25 mouse cellular contexts compared by ENCODE assay signal in genomic region chr14:8610108-8610507, GRCm38 (mm10). TPM values are rescaled to one million over a fixed set of nuclear protein-coding genes. Genes with fewer than 3 reads are reported as not detected.
DNase-seq lines count a peak whose midpoint lies in the region; ATAC-seq and TF ChIP-seq lines count a peak whose summit lies in the region.
"Had no signal": no experiment of that assay in that cellular context is flagged by ENCODE, and none has a peak within 500 bp of the region (broad histone marks: within the 10 kb centered on the region; RNA-seq: fewer than 3 reads in every experiment).

No protein-coding gene starts in this region.

- peak; percentile 24 for DNase-seq in ES-CJ7 (ENCODE audit: low read depth, low spot score)
- peak; percentile 21 for DNase-seq in ZHBTc4 (ENCODE audit: low read depth, low spot score)
- no peak for DNase-seq in layer of hippocampus, postnatal 36 days
- DNase-seq in lung, postnatal 0 days (ENCODE audit: low spot score): no peak
- DNase-seq: adrenal gland, postnatal 10 days; adrenal gland, postnatal 36 days; cerebellum, adult 18-20 months; cerebellum, adult 9-10 months; cerebellum, postnatal 14 days; gastrocnemius, postnatal 25 days; heart, adult 2 months; heart, postnatal 14 days; heart, postnatal 4 days had no signal

- H3K27ac ChIP-seq in intestine, embryonic 16.5 days (ENCODE audit: low read length): no peak overlapping the region
- no peak overlapping the region for H3K27ac ChIP-seq in intestine, embryonic 15.5 days
- no peak overlapping the region for H3K27ac ChIP-seq in stomach, embryonic 16.5 days (ENCODE audit: low read length)
- H3K27ac ChIP-seq in lung, postnatal 0 days (ENCODE audit: low read length): no peak overlapping the region
- H3K27ac ChIP-seq: embryonic facial prominence, embryonic 13.5 days; forebrain, embryonic 10.5 days; forebrain, embryonic 15.5 days; heart, adult 2 months; heart, embryonic 10.5 days; heart, embryonic 13.5 days; hindbrain, embryonic 14.5 days; hindbrain, postnatal 0 days had no signal

- no peak overlapping the region for H3K4me3 ChIP-seq in intestine, embryonic 16.5 days (ENCODE audit: low read length)
- H3K4me3 ChIP-seq in intestine, embryonic 15.5 days (replicated peaks): no peak overlapping the region
- no peak overlapping the region for H3K4me3 ChIP-seq in stomach, embryonic 16.5 days (replicated peaks; ENCODE audit: low read length)
- no peak overlapping the region for H3K4me3 ChIP-seq in lung, postnatal 0 days (ENCODE audit: low read depth, low read length)
- H3K4me3 ChIP-seq: embryonic facial prominence, embryonic 13.5 days; forebrain, embryonic 10.5 days; forebrain, embryonic 15.5 days; heart, adult 2 months; heart, embryonic 10.5 days; heart, embryonic 13.5 days had no signal

- no peaks in the 10 kb centered on the region for H3K4me1 ChIP-seq in intestine, embryonic 16.5 days (ENCODE audit: control insufficient read depth, insufficient read depth, low read length)
- no peaks in the 10 kb centered on the region for H3K4me1 ChIP-seq in intestine, embryonic 15.5 days (replicated peaks)
- 0 out of 2 replicates have a peak, but pooled peaks cover 2% of the 10 kb centered on the region for H3K4me1 ChIP-seq in stomach, embryonic 16.5 days (ENCODE audit: control insufficient read depth, insufficient read depth, low read length)
- H3K4me1 ChIP-seq in lung, postnatal 0 days (ENCODE audit: insufficient read depth, low read depth, low read length): no peaks in the 10 kb centered on the region
- H3K4me1 ChIP-seq: heart, embryonic 10.5 days had no signal

- TF ChIP-seq EP300 in lung, postnatal 0 days (IDR thresholded peaks at IDR 0.05): no peak

- peak; percentile 16; the same call in 1 of the 2 replicates for ATAC-seq in intestine, embryonic 16.5 days
- no peak for ATAC-seq in intestine, embryonic 15.5 days
- ATAC-seq in stomach, embryonic 16.5 days (ENCODE audit: insufficient read depth, low FRiP score): peak; percentile 66; the same call in 1 of the 2 replicates
- ATAC-seq in lung, postnatal 0 days: no peak
- ATAC-seq: CD4-positive, CD25-positive, alpha-beta regulatory T cell, adult 4 months; forebrain, embryonic 15.5 days; hindbrain, postnatal 0 days; inflammation-experienced regulatory T-cells, adult 6 months had no signal

- H3K27me3 ChIP-seq in intestine, embryonic 16.5 days (replicated peaks; ENCODE audit: control insufficient read depth, insufficient read depth, low read length): no peaks in the 10 kb centered on the region
- no peaks in the 10 kb centered on the region for H3K27me3 ChIP-seq in intestine, embryonic 15.5 days (replicated peaks)
- no peaks in the 10 kb centered on the region for H3K27me3 ChIP-seq in stomach, embryonic 16.5 days (ENCODE audit: control insufficient read depth, insufficient read depth, low read length)
- H3K27me3 ChIP-seq in lung, postnatal 0 days (replicated peaks; ENCODE audit: insufficient read depth, low read length): no peaks in the 10 kb centered on the region
- H3K27me3 ChIP-seq: embryonic facial prominence, embryonic 13.5 days; forebrain, embryonic 15.5 days; heart, embryonic 13.5 days had no signal

- H3K36me3 ChIP-seq in intestine, embryonic 16.5 days (ENCODE audit: control insufficient read depth, insufficient read depth, low read length): no peaks in the 10 kb centered on the region
- no peaks in the 10 kb centered on the region for H3K36me3 ChIP-seq in intestine, embryonic 15.5 days
- H3K36me3 ChIP-seq in stomach, embryonic 16.5 days (ENCODE audit: control insufficient read depth, insufficient read depth, low read length): no peaks in the 10 kb centered on the region
- no peaks in the 10 kb centered on the region for H3K36me3 ChIP-seq in lung, postnatal 0 days (ENCODE audit: insufficient read depth, low read length)
- H3K36me3 ChIP-seq: embryonic facial prominence, embryonic 13.5 days; forebrain, embryonic 10.5 days; forebrain, embryonic 15.5 days; heart, embryonic 10.5 days; heart, embryonic 13.5 days had no signal

- H3K9me3 ChIP-seq in intestine, embryonic 16.5 days (ENCODE audit: control insufficient read depth, low read length): no peaks in the 10 kb centered on the region
- no peaks in the 10 kb centered on the region for H3K9me3 ChIP-seq in intestine, embryonic 15.5 days
- H3K9me3 ChIP-seq in stomach, embryonic 16.5 days (replicated peaks; ENCODE audit: control insufficient read depth, low read length): no peaks in the 10 kb centered on the region
- no peaks in the 10 kb centered on the region for H3K9me3 ChIP-seq in lung, postnatal 0 days (ENCODE audit: low read length)
- H3K9me3 ChIP-seq: embryonic facial prominence, embryonic 13.5 days; forebrain, embryonic 10.5 days; forebrain, embryonic 15.5 days; heart, embryonic 10.5 days; heart, embryonic 13.5 days had no signal

- TF ChIP-seq CTCF in lung, postnatal 0 days (IDR thresholded peaks at IDR 0.05): no peak

- WGBS in intestine, embryonic 16.5 days: 51% methylated on average over 3 of the region's 3 CpGs
- 46% methylated on average over 3 of the region's 3 CpGs for WGBS in intestine, embryonic 15.5 days
- WGBS in stomach, embryonic 16.5 days: 54% methylated on average over 3 of the region's 3 CpGs
- 50% methylated on average over 3 of the region's 3 CpGs for WGBS in lung, postnatal 0 days

- no peak overlapping the region for H3K9ac ChIP-seq in intestine, embryonic 16.5 days (ENCODE audit: low read depth, low read length)
- H3K9ac ChIP-seq in intestine, embryonic 15.5 days: no peak overlapping the region
- no peak overlapping the region for H3K9ac ChIP-seq in stomach, embryonic 16.5 days (ENCODE audit: low read length)
- no peak overlapping the region for H3K9ac ChIP-seq in lung, postnatal 0 days (replicated peaks; ENCODE audit: low read depth)
- H3K9ac ChIP-seq: embryonic facial prominence, embryonic 13.5 days; forebrain, embryonic 15.5 days; heart, embryonic 13.5 days; hindbrain, embryonic 14.5 days had no signal

- H3K4me2 ChIP-seq in intestine, embryonic 16.5 days (ENCODE audit: low read depth, low read length): no peak overlapping the region
- H3K4me2 ChIP-seq in intestine, embryonic 15.5 days (replicated peaks): no peak overlapping the region
- no peak overlapping the region for H3K4me2 ChIP-seq in stomach, embryonic 16.5 days (ENCODE audit: low read depth, low read length)
- no peak overlapping the region for H3K4me2 ChIP-seq in lung, postnatal 0 days (replicated peaks; ENCODE audit: low read depth, low read length)
- H3K4me2 ChIP-seq: embryonic facial prominence, embryonic 13.5 days; forebrain, embryonic 15.5 days; heart, embryonic 13.5 days; hindbrain, embryonic 14.5 days had no signal

RNA-seq across cellular contexts. Expression of gene 4930452B06Rik, which starts 55.9 kb away (rescaled TPM):
- 4.9 and 5.2 TPM in 2 replicates for polyA plus RNA-seq in intestine, embryonic 16.5 days (2015; fragmentation: Nextera tagmentation; extraction: Ambion mirVana)
- 6.1 and 6.4 TPM in 2 replicates for polyA plus RNA-seq in intestine, embryonic 15.5 days (2015; fragmentation: Nextera tagmentation; extraction: Ambion mirVana)
- polyA plus RNA-seq in stomach, embryonic 16.5 days (2015; fragmentation: Nextera tagmentation; extraction: Ambion mirVana): 12.0 and 12.9 TPM in 2 replicates
- 1 to 10 TPM; 4.6 to 6.2 TPM for total RNA-seq in layer of hippocampus, postnatal 36 days (2021)
- 2.9 and 3.4 TPM in 2 replicates for polyA plus RNA-seq in lung, postnatal 0 days (2015; fragmentation: Nextera tagmentation; extraction: Ambion mirVana)

Comparison
In these comparisons a context has a peak if more than half of its experiments do, and no peak if none do; other contexts are left out.
1. ATAC-seq: peak in intestine, embryonic 16.5 days (single experiment) and stomach, embryonic 16.5 days (single experiment); none in intestine, embryonic 15.5 days (single experiment) and lung, postnatal 0 days (single experiment).
2. DNase-seq: peak in ES-CJ7 (single experiment) and ZHBTc4 (single experiment); none in layer of hippocampus, postnatal 36 days (0 of 2) and lung, postnatal 0 days (single experiment).